ENCODE assay signal across 21 mouse cellular contexts in genomic region chr4:104270173-104270557, GRCm38 (mm10).
A peak's percentile ranks its signal among the peaks of the same experiment; 100 is the strongest.
DNase-seq lines count a peak whose midpoint lies in the region; ATAC-seq lines count a peak whose summit lies in the region.
"Had no signal": no experiment of that assay in that cellular context is flagged by ENCODE, and none has a peak within 500 bp of the region (broad histone marks: within the 10 kb centered on the region; RNA-seq: fewer than 3 reads in every experiment).

No protein-coding gene starts in this region.

- H3K36me3 ChIP-seq in hindbrain, embryonic 11.5 days (ENCODE audit: control insufficient read depth, insufficient read depth, low read length), result no peaks in the 10 kb centered on the region
- H3K36me3 ChIP-seq in hindbrain, embryonic 10.5 days, result no peaks in the 10 kb centered on the region
- no peaks in the 10 kb centered on the region for H3K36me3 ChIP-seq in forebrain, embryonic 15.5 days
- no peaks in the 10 kb centered on the region for H3K36me3 ChIP-seq in hindbrain, embryonic 16.5 days (ENCODE audit: control insufficient read depth, insufficient read depth, low read length)
- H3K36me3 ChIP-seq: embryonic facial prominence, embryonic 12.5 days; heart, embryonic 10.5 days; stomach, embryonic 15.5 days had no signal

- H3K4me1 ChIP-seq in hindbrain, embryonic 11.5 days (replicated peaks; ENCODE audit: control insufficient read depth, insufficient read depth, low read length), result no peaks in the 10 kb centered on the region
- H3K4me1 ChIP-seq in hindbrain, embryonic 10.5 days (replicated peaks), result no peaks in the 10 kb centered on the region
- peaks cover 14% of the 10 kb centered on the region for H3K4me1 ChIP-seq in forebrain, embryonic 15.5 days
- H3K4me1 ChIP-seq in hindbrain, embryonic 16.5 days (ENCODE audit: control insufficient read depth, insufficient read depth, low read depth, low read length), result peaks cover 2% of the 10 kb centered on the region; the same call in 1 of the 2 replicates
- H3K4me1 ChIP-seq: embryonic facial prominence, embryonic 12.5 days; heart, embryonic 10.5 days; megakaryocyte, embryonic 14.5 days; stomach, embryonic 15.5 days had no signal

- no peak overlapping the region for H3K4me2 ChIP-seq in hindbrain, embryonic 11.5 days (replicated peaks; ENCODE audit: low read depth, low read length)
- no peak overlapping the region for H3K4me2 ChIP-seq in forebrain, embryonic 15.5 days (replicated peaks)
- no peak overlapping the region for H3K4me2 ChIP-seq in hindbrain, embryonic 16.5 days (ENCODE audit: low read length)
- H3K4me2 ChIP-seq: embryonic facial prominence, embryonic 12.5 days; liver, embryonic 11.5 days; stomach, embryonic 15.5 days had no signal

- no peak overlapping the region for H3K4me3 ChIP-seq in hindbrain, embryonic 11.5 days (ENCODE audit: low read depth, low read length)
- no peak overlapping the region for H3K4me3 ChIP-seq in hindbrain, embryonic 10.5 days
- no peak overlapping the region for H3K4me3 ChIP-seq in forebrain, embryonic 15.5 days
- H3K4me3 ChIP-seq in hindbrain, embryonic 16.5 days (ENCODE audit: low read length), result no peak overlapping the region
- H3K4me3 ChIP-seq: embryonic facial prominence, embryonic 12.5 days; erythroblast, embryonic 14.5 days; heart, embryonic 10.5 days; megakaryocyte, embryonic 14.5 days; myocyte; stomach, embryonic 15.5 days had no signal

- no peak for DNase-seq in hindbrain, embryonic 11.5 days (ENCODE audit: low spot score)
- no peak for DNase-seq in hindbrain, embryonic 10.5 days (ENCODE audit: low spot score)
- peak; percentile 34 for DNase-seq in brain, embryonic 18.5 days (ENCODE audit: low read depth, low spot score)
- DNase-seq in cerebellum, postnatal 4 days (ENCODE audit: low spot score in 2 of 2), result no peak
- no peak for DNase-seq in lung, postnatal 14 days
- DNase-seq: adrenal gland, postnatal 36 days; cerebellum, adult 2 months; kidney, adult 18-20 months; kidney, postnatal 25 days; lung, adult 18-20 months; right cerebral cortex, postnatal 25 days; thymus, adult 18-20 months had no signal

- no peaks in the 10 kb centered on the region for H3K9me3 ChIP-seq in hindbrain, embryonic 11.5 days (ENCODE audit: control insufficient read depth, low read length)
- no peaks in the 10 kb centered on the region for H3K9me3 ChIP-seq in hindbrain, embryonic 10.5 days
- no peaks in the 10 kb centered on the region for H3K9me3 ChIP-seq in forebrain, embryonic 15.5 days
- no peaks in the 10 kb centered on the region for H3K9me3 ChIP-seq in hindbrain, embryonic 16.5 days (ENCODE audit: control insufficient read depth, low read length)
- H3K9me3 ChIP-seq: embryonic facial prominence, embryonic 12.5 days; heart, embryonic 10.5 days; megakaryocyte, embryonic 14.5 days; stomach, embryonic 15.5 days had no signal

- no peak overlapping the region for H3K9ac ChIP-seq in hindbrain, embryonic 11.5 days (ENCODE audit: low read depth, low read length)
- H3K9ac ChIP-seq in forebrain, embryonic 15.5 days (replicated peaks), result no peak overlapping the region
- H3K9ac ChIP-seq in hindbrain, embryonic 16.5 days (ENCODE audit: low read depth, low read length), result no peak overlapping the region
- H3K9ac ChIP-seq: embryonic facial prominence, embryonic 12.5 days; stomach, embryonic 15.5 days had no signal

- 75% methylated on average over 5 of the region's 5 CpGs for WGBS in hindbrain, embryonic 11.5 days
- 81% methylated on average over 5 of the region's 5 CpGs for WGBS in hindbrain, embryonic 10.5 days
- 22% methylated on average over 5 of the region's 5 CpGs for WGBS in forebrain, embryonic 15.5 days
- WGBS in hindbrain, embryonic 16.5 days, result 47% methylated on average over 5 of the region's 5 CpGs

- H3K27me3 ChIP-seq in hindbrain, embryonic 11.5 days (ENCODE audit: control insufficient read depth, insufficient read depth, low read length), result no peaks in the 10 kb centered on the region
- no peaks in the 10 kb centered on the region for H3K27me3 ChIP-seq in hindbrain, embryonic 10.5 days (ENCODE audit: insufficient read depth, poor library complexity, severe bottlenecking)
- no peaks in the 10 kb centered on the region for H3K27me3 ChIP-seq in forebrain, embryonic 15.5 days
- H3K27me3 ChIP-seq in hindbrain, embryonic 16.5 days (replicated peaks; ENCODE audit: control insufficient read depth, insufficient read depth, low read length), result no peaks in the 10 kb centered on the region
- H3K27me3 ChIP-seq: embryonic facial prominence, embryonic 12.5 days; megakaryocyte, embryonic 14.5 days; stomach, embryonic 15.5 days had no signal

- no peak for ATAC-seq in hindbrain, embryonic 11.5 days (ENCODE audit: low FRiP score)
- ATAC-seq in forebrain, embryonic 15.5 days (replicated peaks), result peak; percentile 92
- ATAC-seq in hindbrain, embryonic 16.5 days, result peak; percentile 74

- H3K27ac ChIP-seq in hindbrain, embryonic 11.5 days (ENCODE audit: low read depth, low read length), result 0 out of 2 replicates have a peak overlapping the region, but pooled peaks have one; percentile 24
- H3K27ac ChIP-seq in hindbrain, embryonic 10.5 days, result no peak overlapping the region
- H3K27ac ChIP-seq in forebrain, embryonic 15.5 days (replicated peaks), result peak overlapping the region; percentile 85
- peak overlapping the region; percentile 55; the same call in 1 of the 2 replicates for H3K27ac ChIP-seq in hindbrain, embryonic 16.5 days (ENCODE audit: low read depth, low read length)
- H3K27ac ChIP-seq: embryonic facial prominence, embryonic 12.5 days; heart, embryonic 10.5 days; stomach, embryonic 15.5 days had no signal
